In genomic region chr2:118926361-118926997, GRCm38 (mm10) we compare ENCODE assay signal across 8 mouse cellular contexts. TPM values are rescaled to one million over a fixed set of nuclear protein-coding genes. Genes with fewer than 3 reads are reported as not detected.
DNase-seq lines count a peak whose midpoint lies in the region; ATAC-seq and TF ChIP-seq lines count a peak whose summit lies in the region.

Gene Chst14, plus strand, starts transcription at chr2:118926496.

- H3K9me3 ChIP-seq in intestine, embryonic 16.5 days (ENCODE audit: control insufficient read depth, low read length) = no peaks in the 10 kb centered on the region
- no peaks in the 10 kb centered on the region for H3K9me3 ChIP-seq in liver, embryonic 13.5 days (replicated peaks)
- H3K9me3 ChIP-seq in stomach, embryonic 15.5 days = no peaks in the 10 kb centered on the region

- peak; percentile 82 for TF ChIP-seq POLR2A in myocyte (IDR thresholded peaks at IDR 0.05; ENCODE audit: insufficient read length, low read depth)

- peak within 1 kb of the TSS; percentile 88 for H3ac ChIP-seq in C2C12 (ENCODE audit: control insufficient read depth, insufficient read length, low read depth)
- H3ac ChIP-seq in myocyte (ENCODE audit: control insufficient read depth, insufficient read length) = peak within 1 kb of the TSS; percentile 25

- H3K4me1 ChIP-seq in intestine, embryonic 16.5 days (ENCODE audit: control insufficient read depth, insufficient read depth, low read length) = peaks cover 22% of the 10 kb centered on the region
- peaks cover 50% of the 10 kb centered on the region for H3K4me1 ChIP-seq in liver, embryonic 13.5 days (replicated peaks)
- peaks cover 19% of the 10 kb centered on the region; the same call in 1 of the 2 replicates for H3K4me1 ChIP-seq in stomach, embryonic 15.5 days

- peak within 1 kb of the TSS; percentile 66 for H3K4me3 ChIP-seq in C2C12 (ENCODE audit: insufficient read depth, poor library complexity, severe bottlenecking)
- H3K4me3 ChIP-seq in intestine, embryonic 16.5 days (ENCODE audit: low read length) = peak within 1 kb of the TSS; percentile 84
- H3K4me3 ChIP-seq in liver, embryonic 13.5 days (replicated peaks) = peak within 1 kb of the TSS; percentile 80
- peak within 1 kb of the TSS; percentile 65 for H3K4me3 ChIP-seq in myocyte
- H3K4me3 ChIP-seq in stomach, embryonic 15.5 days (replicated peaks) = peak within 1 kb of the TSS; percentile 87

- H3K79me2 ChIP-seq in C2C12 (ENCODE audit: control insufficient read depth, insufficient read depth) (peaks cover 19% of the 10 kb centered on the region), myocyte (ENCODE audit: control insufficient read depth, insufficient read depth) (no peaks in the 10 kb centered on the region)

- peak; percentile 95 for ATAC-seq in intestine, embryonic 16.5 days
- ATAC-seq in liver, embryonic 13.5 days (ENCODE audit: low read depth) = peak; percentile 94
- peak; percentile 91 for ATAC-seq in stomach, embryonic 15.5 days (ENCODE audit: insufficient read depth, low FRiP score, low read depth)

- H3K27me3 ChIP-seq in C2C12 (ENCODE audit: control insufficient read depth, insufficient read depth, insufficient read length) (no peaks in the 10 kb centered on the region), myocyte (ENCODE audit: control insufficient read depth, insufficient read depth, insufficient read length) (no peaks in the 10 kb centered on the region)
- no peaks in the 10 kb centered on the region for H3K27me3 ChIP-seq in intestine, embryonic 16.5 days (replicated peaks; ENCODE audit: control insufficient read depth, insufficient read depth, low read length)
- no peaks in the 10 kb centered on the region for H3K27me3 ChIP-seq in liver, embryonic 13.5 days
- no peaks in the 10 kb centered on the region for H3K27me3 ChIP-seq in stomach, embryonic 15.5 days (replicated peaks)

- peak; percentile 77 for DNase-seq in adrenal gland, adult 8-10 months
- DNase-seq in embryo, embryonic 11.5 days (ENCODE audit: low read depth, low spot score) = peak; percentile 63
- DNase-seq in heart, adult 11 months = peak; percentile 99
- DNase-seq in liver, embryonic 13.5 days = peak; percentile 66

- H3K79me3 ChIP-seq in C2C12 (ENCODE audit: low read depth) = peaks cover 10% of the 10 kb centered on the region

- WGBS in intestine, embryonic 16.5 days = under 1% methylated on average over 40 of the region's 47 CpGs
- 2% methylated on average over 45 of the region's 47 CpGs for WGBS in liver, embryonic 13.5 days (ENCODE audit: insufficient replicate concordance)
- under 1% methylated on average over 44 of the region's 47 CpGs for WGBS in stomach, embryonic 15.5 days

- no peak for TF ChIP-seq CTCF in C2C12 (IDR thresholded peaks at IDR 0.05; ENCODE audit: control insufficient read depth, insufficient read depth, insufficient read length)

- H3K36me3 ChIP-seq in C2C12 (ENCODE audit: control insufficient read depth, insufficient read depth) (peaks cover 10% of the 10 kb centered on the region), myocyte (ENCODE audit: control insufficient read depth, insufficient read depth) (peaks cover 3% of the 10 kb centered on the region)
- H3K36me3 ChIP-seq in intestine, embryonic 16.5 days (ENCODE audit: control insufficient read depth, insufficient read depth, low read length) = no peaks in the 10 kb centered on the region
- H3K36me3 ChIP-seq in liver, embryonic 13.5 days = peaks cover 26% of the 10 kb centered on the region
- peaks cover 7% of the 10 kb centered on the region; the same call in 1 of the 2 replicates for H3K36me3 ChIP-seq in stomach, embryonic 15.5 days

- H3K27ac ChIP-seq in intestine, embryonic 16.5 days (ENCODE audit: low read length) = peak within 1 kb of the TSS; percentile 52; the same call in 1 of the 2 replicates
- H3K27ac ChIP-seq in liver, embryonic 13.5 days = peak within 1 kb of the TSS; percentile 65
- peak within 1 kb of the TSS; percentile 75 for H3K27ac ChIP-seq in stomach, embryonic 15.5 days

- peak within 1 kb of the TSS; percentile 90 for H3K4me2 ChIP-seq in intestine, embryonic 16.5 days (ENCODE audit: low read depth, low read length)
- peak within 1 kb of the TSS; percentile 98 for H3K4me2 ChIP-seq in liver, embryonic 13.5 days
- H3K4me2 ChIP-seq in myocyte (ENCODE audit: low read depth) = peak within 1 kb of the TSS; percentile 97
- H3K4me2 ChIP-seq in stomach, embryonic 15.5 days = peak within 1 kb of the TSS; percentile 91

- peak within 1 kb of the TSS; percentile 86 for H3K9ac ChIP-seq in intestine, embryonic 16.5 days (ENCODE audit: low read depth, low read length)
- H3K9ac ChIP-seq in liver, embryonic 13.5 days = peak within 1 kb of the TSS; percentile 84
- peak within 1 kb of the TSS; percentile 93 for H3K9ac ChIP-seq in stomach, embryonic 15.5 days

TF ChIP-seq in C2C12, 6 proteins besides CTCF, POLR2A, EP300 and RAD21:
- TF ChIP-seq FOSL1 (IDR thresholded peaks at IDR 0.05; ENCODE audit: insufficient read depth, low read length, poor library complexity, severe bottlenecking) = no peak
- TF ChIP-seq MYOG (IDR thresholded peaks at IDR 0.05; ENCODE audit: control insufficient read depth, extremely low read depth, insufficient read length) = no peak
- no peak for TF ChIP-seq MYOD1 (IDR thresholded peaks at IDR 0.05; ENCODE audit: control insufficient read depth, insufficient read length, low read depth)
- no peak for TF ChIP-seq MAX (IDR thresholded peaks at IDR 0.05)

TF ChIP-seq in myocyte, 11 proteins besides CTCF, POLR2A, EP300 and RAD21:
- TF ChIP-seq MAX (IDR thresholded peaks at IDR 0.05; ENCODE audit: low read depth) (no peak), POLR2AphosphoS2 (IDR thresholded peaks at IDR 0.05; ENCODE audit: insufficient read length, low read depth) (peak; percentile 90), MYOD1 (IDR thresholded peaks at IDR 0.05; ENCODE audit: control insufficient read depth in 1 of 3, insufficient read length in 2 of 3, low read depth in 2 of 3) (peak in 1 of 3 experiments; percentile 8)

RNA-seq across cellular contexts. Expression of gene Chst14, which starts in this region (rescaled TPM):
- polyA plus RNA-seq in C2C12 (2012; fragmentation: generic; extraction: Trizol) = 21.3 TPM
- 10 to 100 TPM; 13.5 to 19.7 (median 16.7) TPM for total RNA-seq in adrenal gland, adult 8-10 months (2022)
- 16.1 and 16.6 TPM in 2 replicates for polyA plus RNA-seq in intestine, embryonic 16.5 days (2015; fragmentation: Nextera tagmentation; extraction: Ambion mirVana)
- 5.2 and 5.4 TPM in 2 replicates for polyA plus RNA-seq in liver, embryonic 13.5 days (2015; fragmentation: Nextera tagmentation; extraction: Ambion mirVana)
- 25.4 TPM for polyA plus RNA-seq in myocyte (2012; fragmentation: generic; extraction: Trizol)
- polyA plus RNA-seq in stomach, embryonic 15.5 days (2015; fragmentation: Nextera tagmentation; extraction: Ambion mirVana) = 26.3 and 26.9 TPM in 2 replicates

Comparison
In these comparisons a context has a peak if more than half of its experiments do, and no peak if none do; other contexts are left out.
1. Peak in every context shown above with its lines: DNase-seq, ATAC-seq, H3K4me3 ChIP-seq and H3K27ac ChIP-seq.